Mouse (Mus musculus) heart, embryonic 11.5 days (tissue): ENCODE results near the gene Phf14. TPM values are rescaled to one million over a fixed set of nuclear protein-coding genes. Genes with fewer than 3 reads are reported as not detected.

ENCODE experiments used
- ATAC-seq: fragments of 200-750 bp; cut with Nextera tagmentation; replicated peaks from 2 replicates; pipeline ENCODE4 v1.8.0; 2017; ENCODE audit warnings: moderate library complexity; ENCODE audit not compliant: insufficient number of reproducible peaks, low FRiP score, low TSS enrichment
- H3K27ac ChIP-seq: fragments of 300-500 bp; sonication (generic); 2 replicates; pipeline ENCODE4 v1.5.1; 2014; ENCODE audit warnings: mild to moderate bottlenecking, low read depth, low read length
- H3K27me3 ChIP-seq: fragments of 300-500 bp; sonication (generic); 2 replicates; pipeline ENCODE4 v1.6.1; 2014; ENCODE audit warnings: mild to moderate bottlenecking, low read length, mixed read lengths; ENCODE audit not compliant: control insufficient read depth, insufficient read depth
- H3K36me3 ChIP-seq: fragments of 300-500 bp; sonication (generic); 2 replicates; pipeline ENCODE4 v1.6.1; 2014; ENCODE audit warnings: mild to moderate bottlenecking, low read length, moderate library complexity, mixed read lengths; ENCODE audit not compliant: control insufficient read depth, insufficient read depth
- H3K4me1 ChIP-seq: fragments of 300-500 bp; sonication (generic); 2 replicates; pipeline ENCODE4 v1.6.1; 2014; ENCODE audit warnings: low read length; ENCODE audit not compliant: control insufficient read depth, insufficient read depth
- H3K4me2 ChIP-seq: fragments of 300-500 bp; sonication (generic); 2 replicates; pipeline ENCODE4 v1.6.1; 2014; ENCODE audit warnings: mild to moderate bottlenecking, moderate library complexity
- H3K4me3 ChIP-seq: fragments of 300-500 bp; sonication (generic); 2 replicates; pipeline ENCODE4 v1.5.1; 2014; ENCODE audit warnings: low read depth, low read length
- H3K9ac ChIP-seq: fragments of 300-500 bp; sonication (generic); 2 replicates; pipeline ENCODE4 v1.6.1; 2014; ENCODE audit warnings: mild to moderate bottlenecking, low read depth, low read length, moderate library complexity
- H3K9me3 ChIP-seq: fragments of 300-500 bp; sonication (generic); replicated peaks from 2 replicates; pipeline ENCODE4 v1.6.1; 2016; ENCODE audit warnings: low read length; ENCODE audit not compliant: control insufficient read depth
- WGBS: fragments of 180-500 bp; shearing (Covaris S2); extraction: QIAGEN DNeasy Blood & Tissue Kit; methylation state at CpG from one replicate; pipeline ENCODE4 v1.1.7; 2014; ENCODE audit not compliant: insufficient replicate concordance; 5-methylcytosine and 5-hydroxymethylcytosine counted together
- polyA plus RNA-seq: library from polyadenylated mRNA; unstranded; fragments of >200 nt; fragmentation: Nextera tagmentation; extraction: Ambion mirVana; gene quantifications from 2 replicates; pipeline ENCODE4 v1.2.1, GENCODE M21; 2014

Gene Phf14
- polyA plus RNA-seq, 1 experiment from 2014 or later, result 59.9 TPM

DNA sequence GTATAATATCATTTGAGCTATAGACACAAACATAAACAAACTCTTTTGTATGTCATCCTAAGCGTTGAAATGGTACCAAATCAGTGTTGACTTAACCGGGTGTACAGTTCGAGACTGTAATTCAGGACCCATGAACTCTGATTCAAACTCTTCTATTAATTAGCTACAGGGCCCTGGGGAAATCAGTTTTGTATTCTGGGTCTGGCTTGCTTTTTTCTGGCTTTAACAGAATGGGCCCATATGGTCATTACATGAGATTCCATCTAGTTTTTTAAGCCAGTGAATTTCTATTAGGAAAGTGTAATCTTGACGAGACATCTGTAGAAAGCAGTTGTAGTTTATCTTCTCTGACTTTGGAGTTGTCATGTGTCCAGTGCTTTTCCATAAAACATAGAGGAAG is 160.3 kb downstream of the Phf14 start:
- no peak for ATAC-seq
- no peaks in the 10 kb centered on the region for H3K27me3 ChIP-seq
- WGBS, result 89% methylated on average over 4 of the region's 4 CpGs

DNA sequence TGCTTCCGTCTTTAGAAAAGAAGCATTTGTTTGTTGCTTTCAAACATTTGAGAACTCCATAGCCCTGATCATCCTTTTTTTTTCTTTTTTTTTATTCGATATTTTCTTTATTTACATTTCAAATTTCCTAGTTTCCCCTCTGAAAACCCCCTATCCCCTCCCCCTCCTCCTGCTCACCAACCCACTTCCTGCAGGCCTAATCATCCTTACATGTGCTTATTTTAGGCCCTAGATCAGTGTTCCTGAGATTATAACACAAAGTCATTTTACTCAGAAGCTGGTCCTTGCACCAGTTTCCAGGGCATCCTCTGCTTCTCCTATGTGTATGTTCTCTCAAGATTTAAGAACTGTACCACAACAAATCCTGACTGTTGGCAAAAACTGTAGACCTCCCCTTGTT is 161.7 kb downstream of the Phf14 start:
- Histone ChIP-seq H3K27ac (no peak overlapping the region), H3K4me3 (no peak overlapping the region), H3K27me3 (no peaks in the 10 kb centered on the region), H3K4me1 (0 out of 2 replicates have a peak, but pooled peaks cover 2% of the 10 kb centered on the region), H3K9me3 (no peaks in the 10 kb centered on the region), H3K4me2 (no peak overlapping the region), H3K9ac (no peak overlapping the region), H3K36me3 (no peaks in the 10 kb centered on the region)
- 65% methylated on average over 2 of the region's 2 CpGs for WGBS
- ATAC-seq, result no peak

More for the DNA sequence above, 160.3 kb downstream of the Phf14 start:
- Histone ChIP-seq H3K9ac (no peak overlapping the region), H3K4me1 (0 out of 2 replicates have a peak, but pooled peaks cover 2% of the 10 kb centered on the region), H3K27ac (no peak overlapping the region), H3K9me3 (no peaks in the 10 kb centered on the region), H3K36me3 (no peaks in the 10 kb centered on the region), H3K4me3 (no peak overlapping the region), H3K4me2 (no peak overlapping the region)

GRCm38 (mm10) chr6:12074599-12074998 is 167.0 kb downstream of the Phf14 start:
- H3K36me3 ChIP-seq, result no peaks in the 10 kb centered on the region
- no peak for ATAC-seq
- H3K9ac ChIP-seq, result no peak overlapping the region
- no peaks in the 10 kb centered on the region for H3K27me3 ChIP-seq
- no peak overlapping the region for H3K27ac ChIP-seq
- WGBS, result 91% methylated on average over 5 of the region's 5 CpGs
- no peak overlapping the region for H3K4me2 ChIP-seq
- no peaks in the 10 kb centered on the region for H3K4me1 ChIP-seq
- no peak overlapping the region for H3K4me3 ChIP-seq
- H3K9me3 ChIP-seq, result no peaks in the 10 kb centered on the region

- Histone ChIP-seq H3K4me1 (no peaks in the 10 kb centered on the region), H3K27ac (no peak overlapping the region), H3K9me3 (no peaks in the 10 kb centered on the region), H3K27me3 (no peaks in the 10 kb centered on the region), H3K9ac (no peak overlapping the region), H3K4me2 (no peak overlapping the region), H3K36me3 (no peaks in the 10 kb centered on the region), H3K4me3 (no peak overlapping the region)
- WGBS, result 59% methylated on average over 7 of the region's 7 CpGs
- ATAC-seq, result no peak
Observed at GRCm38 (mm10) chr6:12077338-12077737, 169.7 kb downstream of the Phf14 start.

DNA sequence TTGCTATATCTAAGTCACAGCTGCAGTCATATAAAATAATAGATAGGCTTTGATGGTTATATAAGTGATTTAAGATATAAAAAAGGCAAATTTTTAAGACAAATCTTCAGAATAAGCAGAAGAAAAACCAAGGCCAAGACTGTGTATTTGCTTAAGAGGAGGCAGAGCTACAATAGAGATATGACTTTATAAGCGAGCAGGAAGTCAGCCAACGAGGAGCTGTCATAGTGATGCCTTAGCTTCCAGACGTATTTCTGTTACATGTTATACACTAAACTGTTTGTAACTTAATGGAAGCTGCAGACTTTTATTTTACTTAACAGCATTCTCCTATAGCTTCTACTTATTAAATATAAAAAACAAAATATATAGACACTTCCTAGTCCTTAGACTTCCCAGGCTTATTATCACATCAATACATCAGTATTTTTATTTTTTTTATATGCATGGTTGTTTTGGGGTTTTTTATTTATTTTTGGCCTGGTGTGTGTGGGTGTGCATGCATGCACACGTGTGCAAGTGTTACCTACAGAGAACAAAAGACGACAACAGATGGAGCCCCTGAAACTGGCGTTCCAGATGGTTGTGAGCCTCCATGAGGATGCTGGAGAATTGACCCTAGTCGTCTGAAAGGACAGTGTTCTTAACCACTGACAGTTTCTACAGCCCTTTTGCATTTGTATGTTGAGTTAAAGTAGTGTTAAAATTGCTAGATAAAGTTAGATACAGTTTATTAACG is 170.4 kb downstream of the Phf14 start:
- Histone ChIP-seq H3K27me3 (no peaks in the 10 kb centered on the region), H3K9ac (no peak overlapping the region), H3K4me2 (no peak overlapping the region), H3K9me3 (no peaks in the 10 kb centered on the region), H3K36me3 (no peaks in the 10 kb centered on the region), H3K27ac (no peak overlapping the region), H3K4me3 (no peak overlapping the region), H3K4me1 (no peaks in the 10 kb centered on the region)
- ATAC-seq, result no peak
- 79% methylated on average over 8 of the region's 8 CpGs for WGBS

- no peak overlapping the region for H3K4me3 ChIP-seq
- H3K27me3 ChIP-seq, result no peaks in the 10 kb centered on the region
- H3K27ac ChIP-seq, result no peak overlapping the region
- no peak overlapping the region for H3K4me2 ChIP-seq
- H3K4me1 ChIP-seq, result no peaks in the 10 kb centered on the region
- no peaks in the 10 kb centered on the region for H3K9me3 ChIP-seq
- 82% methylated on average over 4 of the region's 4 CpGs for WGBS
- no peaks in the 10 kb centered on the region for H3K36me3 ChIP-seq
- H3K9ac ChIP-seq, result no peak overlapping the region
- no peak for ATAC-seq
Observed at GRCm38 (mm10) chr6:12079260-12079659, 171.7 kb downstream of the Phf14 start.

DNA sequence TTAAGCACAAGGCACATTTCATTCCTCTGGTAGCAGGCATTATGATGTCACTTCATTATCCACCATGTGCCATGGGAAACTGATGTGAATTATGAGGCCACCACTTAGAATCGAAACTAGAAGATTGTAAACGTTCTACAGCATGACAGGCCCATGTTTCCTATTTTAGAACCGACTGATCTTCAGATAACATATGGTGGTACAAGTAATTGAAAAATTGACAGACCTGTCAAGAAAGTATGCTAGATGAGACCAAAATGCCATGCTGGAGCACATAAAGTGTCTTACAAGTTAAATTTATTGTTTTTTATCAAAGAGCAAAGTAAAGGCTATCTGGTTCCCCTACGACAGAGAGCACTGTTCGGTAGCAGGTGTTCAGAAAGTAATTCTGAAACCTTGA is 172.8 kb downstream of the Phf14 start:
- no peaks in the 10 kb centered on the region for H3K4me1 ChIP-seq
- H3K36me3 ChIP-seq, result no peaks in the 10 kb centered on the region
- ATAC-seq, result no peak
- no peaks in the 10 kb centered on the region for H3K27me3 ChIP-seq
- H3K4me3 ChIP-seq, result no peak overlapping the region
- no peak overlapping the region for H3K27ac ChIP-seq
- WGBS, result 76% methylated on average over 5 of the region's 5 CpGs
- no peak overlapping the region for H3K9ac ChIP-seq
- H3K4me2 ChIP-seq, result no peak overlapping the region
- H3K9me3 ChIP-seq, result no peaks in the 10 kb centered on the region

DNA sequence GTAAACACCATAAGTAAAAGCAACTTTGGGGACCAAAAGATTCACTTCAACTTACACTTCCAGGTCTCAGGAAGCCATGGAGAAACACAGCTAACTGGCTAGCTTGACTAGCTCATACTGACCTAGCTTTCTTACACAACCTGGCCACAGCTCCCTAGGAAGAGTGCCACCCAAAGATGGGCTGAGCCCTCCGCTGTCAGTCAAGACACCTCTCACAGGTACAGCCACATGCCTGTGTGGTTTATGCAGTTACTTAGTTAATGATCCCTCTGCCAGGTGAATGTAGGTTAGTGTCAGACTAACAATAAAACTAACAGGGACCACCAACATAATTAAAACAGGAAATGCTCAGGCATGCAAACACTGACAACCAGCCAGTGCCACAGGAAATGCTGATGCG is 174.1 kb downstream of the Phf14 start:
- no peaks in the 10 kb centered on the region for H3K9me3 ChIP-seq
- no peak for ATAC-seq
- H3K4me3 ChIP-seq, result no peak overlapping the region
- no peak overlapping the region for H3K27ac ChIP-seq
- no peak overlapping the region for H3K4me2 ChIP-seq
- WGBS, result 75% methylated on average over 2 of the region's 2 CpGs
- H3K27me3 ChIP-seq, result no peaks in the 10 kb centered on the region
- H3K9ac ChIP-seq, result no peak overlapping the region
- no peaks in the 10 kb centered on the region for H3K36me3 ChIP-seq
- no peaks in the 10 kb centered on the region for H3K4me1 ChIP-seq

GRCm38 (mm10) chr6:12082125-12082524 is 174.5 kb downstream of the Phf14 start:
- 93% methylated on average over 2 of the region's 2 CpGs for WGBS
- Histone ChIP-seq H3K27me3 (no peaks in the 10 kb centered on the region), H3K36me3 (no peaks in the 10 kb centered on the region), H3K9me3 (no peaks in the 10 kb centered on the region), H3K4me1 (no peaks in the 10 kb centered on the region), H3K4me3 (no peak overlapping the region), H3K4me2 (no peak overlapping the region), H3K9ac (no peak overlapping the region), H3K27ac (no peak overlapping the region)
- no peak for ATAC-seq
